Mouse (Mus musculus) forebrain, embryonic 14.5 days (tissue): Measurements from ENCODE around the gene Slc44a1. TPM values are rescaled to one million over a fixed set of nuclear protein-coding genes. Genes with fewer than 3 reads are reported as not detected.

Source experiments
- ATAC-seq: fragments of 200-750 bp; cut with Nextera tagmentation; 2 replicates; pipeline ENCODE4 v1.8.0; 2017; ENCODE audit warnings: mild to moderate bottlenecking, moderate library complexity
- DNase-seq: peaks from one replicate; pipeline ENCODE4 v3.0.0-alpha.2; 2015; ENCODE audit warnings: low spot score
- H3K27ac ChIP-seq: fragments of 300-500 bp; sonication (generic); 2 replicates; pipeline ENCODE4 v1.5.1; 2014; ENCODE audit warnings: low read depth, mild to moderate bottlenecking, control low read depth, low read length, moderate library complexity
- H3K27me3 ChIP-seq: fragments of 300-500 bp; sonication (generic); replicated peaks from 2 replicates; pipeline ENCODE4 v1.6.1; 2014; ENCODE audit warnings: low read length, control low read depth, mixed read lengths; ENCODE audit not compliant: control insufficient read depth, insufficient read depth
- H3K36me3 ChIP-seq: fragments of 300-500 bp; sonication (generic); 2 replicates; pipeline ENCODE4 v1.6.1; 2014; ENCODE audit warnings: low read length, control low read depth; ENCODE audit not compliant: control insufficient read depth, insufficient read depth
- H3K4me1 ChIP-seq: fragments of 300-500 bp; sonication (generic); 2 replicates; pipeline ENCODE4 v1.6.1; 2014; ENCODE audit warnings: antibody characterized with exemption, low read length, control low read depth; ENCODE audit not compliant: control insufficient read depth, insufficient read depth
- H3K4me2 ChIP-seq: fragments of 300-500 bp; sonication (generic); 2 replicates; pipeline ENCODE4 v1.6.1; 2014; ENCODE audit warnings: mild to moderate bottlenecking, control low read depth, low read length
- H3K4me3 ChIP-seq: fragments of 300-500 bp; sonication (generic); 2 replicates; pipeline ENCODE4 v1.5.1; 2014; ENCODE audit warnings: low read depth, low read length, control low read depth
- H3K9ac ChIP-seq: fragments of 300-500 bp; sonication (generic); 2 replicates; pipeline ENCODE4 v1.6.1; 2014; ENCODE audit warnings: mild to moderate bottlenecking, low read length, control low read depth, moderate library complexity
- H3K9me3 ChIP-seq: fragments of 300-500 bp; sonication (generic); replicated peaks from 2 replicates; pipeline ENCODE4 v1.6.1; 2016; ENCODE audit warnings: low read length, control low read depth, mixed read lengths; ENCODE audit not compliant: control insufficient read depth
- WGBS: fragments of 180-500 bp; shearing (Covaris S2); extraction: QIAGEN DNeasy Blood & Tissue Kit; methylation state at CpG from one replicate; pipeline ENCODE4 v1.1.7; 2014; 5-methylcytosine and 5-hydroxymethylcytosine counted together
- polyA plus RNA-seq: library from polyadenylated mRNA; unstranded; fragments of >200 nt; fragmentation: Nextera tagmentation; extraction: Ambion mirVana; gene quantifications from 2 replicates; pipeline ENCODE4 v1.2.1, GENCODE M21; 2014

Slc44a1 gene
- polyA plus RNA-seq, 1 experiment from 2014 or later, result 12.1 TPM

- no peaks in the 10 kb centered on the region for H3K36me3 ChIP-seq
- H3K9ac ChIP-seq, result no peak overlapping the region
- H3K4me1 ChIP-seq, result peaks cover under 1% of the 10 kb centered on the region; the same call in 1 of the 2 replicates
- no peak overlapping the region for H3K27ac ChIP-seq
- H3K27me3 ChIP-seq, result no peaks in the 10 kb centered on the region
- H3K4me3 ChIP-seq, result no peak overlapping the region
- WGBS, result 88% methylated on average over 2 of the region's 2 CpGs
- H3K4me2 ChIP-seq, result no peak overlapping the region
- DNase-seq, result no peak
- no peaks in the 10 kb centered on the region for H3K9me3 ChIP-seq
- no peak for ATAC-seq
Measured at GRCm38 (mm10) chr4:53455885-53456284, 15.7 kb downstream of the Slc44a1 start.

GRCm38 (mm10) chr4:53456570-53456969, 16.4 kb downstream of the Slc44a1 start:
- Histone ChIP-seq H3K4me3 (no peak overlapping the region), H3K9ac (no peak overlapping the region), H3K9me3 (no peaks in the 10 kb centered on the region), H3K27ac (no peak overlapping the region), H3K27me3 (no peaks in the 10 kb centered on the region), H3K4me2 (no peak overlapping the region), H3K36me3 (no peaks in the 10 kb centered on the region), H3K4me1 (no peaks in the 10 kb centered on the region)
- DNase-seq (no peak), ATAC-seq (no peak)
- WGBS, result 88% methylated on average over 6 of the region's 6 CpGs

GRCm38 (mm10) chr4:53458503-53458902, 18.3 kb downstream of the Slc44a1 start:
- no peak for ATAC-seq
- 93% methylated on average over 3 of the region's 3 CpGs for WGBS
- DNase-seq, result no peak

GRCm38 (mm10) chr4:53459697-53460096, 19.5 kb downstream of the Slc44a1 start:
- Histone ChIP-seq H3K36me3 (no peaks in the 10 kb centered on the region), H3K4me3 (no peak overlapping the region), H3K27me3 (no peaks in the 10 kb centered on the region), H3K9ac (no peak overlapping the region), H3K4me1 (no peaks in the 10 kb centered on the region), H3K27ac (no peak overlapping the region), H3K9me3 (no peaks in the 10 kb centered on the region), H3K4me2 (no peak overlapping the region)
- 89% methylated on average over 7 of the region's 7 CpGs for WGBS
- no peak for ATAC-seq
- no peak for DNase-seq

More at GRCm38 (mm10) chr4:53458503-53458902, 18.3 kb downstream of the Slc44a1 start:
- no peaks in the 10 kb centered on the region for H3K4me1 ChIP-seq
- H3K4me3 ChIP-seq, result no peak overlapping the region
- H3K27me3 ChIP-seq, result no peaks in the 10 kb centered on the region
- no peak overlapping the region for H3K4me2 ChIP-seq
- H3K9me3 ChIP-seq, result no peaks in the 10 kb centered on the region
- no peak overlapping the region for H3K9ac ChIP-seq
- H3K27ac ChIP-seq, result no peak overlapping the region
- H3K36me3 ChIP-seq, result no peaks in the 10 kb centered on the region

GRCm38 (mm10) chr4:53461026-53461425, 20.8 kb downstream of the Slc44a1 start:
- ATAC-seq, result no peak
- H3K27ac ChIP-seq, result no peak overlapping the region
- no peak overlapping the region for H3K4me2 ChIP-seq
- H3K4me3 ChIP-seq, result no peak overlapping the region
- no peaks in the 10 kb centered on the region for H3K4me1 ChIP-seq
- H3K36me3 ChIP-seq, result no peaks in the 10 kb centered on the region
- 69% methylated on average over 4 of the region's 4 CpGs for WGBS
- no peaks in the 10 kb centered on the region for H3K27me3 ChIP-seq
- no peaks in the 10 kb centered on the region for H3K9me3 ChIP-seq
- no peak overlapping the region for H3K9ac ChIP-seq
- no peak for DNase-seq

- Histone ChIP-seq H3K4me1 (no peaks in the 10 kb centered on the region), H3K27me3 (no peaks in the 10 kb centered on the region), H3K4me2 (no peak overlapping the region), H3K4me3 (no peak overlapping the region), H3K9me3 (no peaks in the 10 kb centered on the region), H3K27ac (no peak overlapping the region), H3K36me3 (no peaks in the 10 kb centered on the region), H3K9ac (no peak overlapping the region)
- no peak for ATAC-seq
- 79% methylated on average over 5 of the region's 5 CpGs for WGBS
- DNase-seq, result no peak
Measured at GRCm38 (mm10) chr4:53462069-53462468, 21.9 kb downstream of the Slc44a1 start.

- no peak overlapping the region for H3K4me3 ChIP-seq
- no peaks in the 10 kb centered on the region for H3K4me1 ChIP-seq
- H3K4me2 ChIP-seq, result no peak overlapping the region
- no peak overlapping the region for H3K9ac ChIP-seq
- DNase-seq (no peak), ATAC-seq (no peak)
- no peaks in the 10 kb centered on the region for H3K9me3 ChIP-seq
- no peak overlapping the region for H3K27ac ChIP-seq
- no peaks in the 10 kb centered on the region for H3K27me3 ChIP-seq
- H3K36me3 ChIP-seq, result no peaks in the 10 kb centered on the region
- WGBS, result 88% methylated on average over 18 of the region's 18 CpGs
Measured at GRCm38 (mm10) chr4:53462505-53463251, 22.5 kb downstream of the Slc44a1 start.

GRCm38 (mm10) chr4:53465887-53466286, 25.7 kb downstream of the Slc44a1 start:
- 91% methylated on average over 1 of the region's 1 CpGs for WGBS
- no peaks in the 10 kb centered on the region for H3K9me3 ChIP-seq
- DNase-seq (no peak), ATAC-seq (no peak)
- H3K9ac ChIP-seq, result no peak overlapping the region
- no peaks in the 10 kb centered on the region for H3K27me3 ChIP-seq
- H3K27ac ChIP-seq, result no peak overlapping the region
- H3K4me1 ChIP-seq, result no peaks in the 10 kb centered on the region
- H3K4me2 ChIP-seq, result no peak overlapping the region
- H3K36me3 ChIP-seq, result no peaks in the 10 kb centered on the region
- H3K4me3 ChIP-seq, result no peak overlapping the region

GRCm38 (mm10) chr4:53469007-53469406, 28.8 kb downstream of the Slc44a1 start:
- H3K36me3 ChIP-seq, result no peaks in the 10 kb centered on the region
- no peaks in the 10 kb centered on the region for H3K27me3 ChIP-seq
- no peak overlapping the region for H3K27ac ChIP-seq
- H3K4me2 ChIP-seq, result no peak overlapping the region
- DNase-seq (no peak), ATAC-seq (no peak)
- H3K9ac ChIP-seq, result no peak overlapping the region
- H3K4me3 ChIP-seq, result no peak overlapping the region
- 90% methylated on average over 6 of the region's 6 CpGs for WGBS
- no peaks in the 10 kb centered on the region for H3K9me3 ChIP-seq
- H3K4me1 ChIP-seq, result no peaks in the 10 kb centered on the region
